24 mouse cellular contexts compared by ENCODE assay signal in the genomic region with DNA sequence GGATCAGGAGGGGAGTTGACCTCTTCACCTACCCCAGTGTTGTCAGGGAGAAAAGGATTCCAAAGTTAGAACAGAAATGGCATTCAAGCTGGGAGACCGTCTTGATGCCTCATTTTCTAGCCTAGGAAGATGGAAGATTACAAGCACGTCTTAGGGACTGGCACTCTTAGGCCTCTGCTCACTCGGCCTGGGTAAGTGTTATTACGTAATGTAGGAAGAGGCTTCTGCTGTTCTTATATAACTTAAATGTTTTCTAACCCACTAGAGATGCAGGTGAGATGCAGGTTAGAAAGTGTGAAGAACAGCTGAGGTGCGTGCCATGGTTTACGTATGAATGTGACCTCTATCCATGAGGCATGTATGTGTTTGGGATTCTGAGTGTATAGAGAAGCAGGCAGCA. TPM values are rescaled to one million over a fixed set of nuclear protein-coding genes. Genes with fewer than 3 reads are reported as not detected.
A peak's percentile ranks its signal among the peaks of the same experiment; 100 is the strongest.
DNase-seq lines count a peak whose midpoint lies in the region; ATAC-seq and TF ChIP-seq lines count a peak whose summit lies in the region.
"Had no signal": no experiment of that assay in that cellular context is flagged by ENCODE, and none has a peak within 500 bp of the region (broad histone marks: within the 10 kb centered on the region; RNA-seq: fewer than 3 reads in every experiment).

No protein-coding gene starts in this region.

- peaks cover 30% of the 10 kb centered on the region for H3K36me3 ChIP-seq in lung, postnatal 0 days (ENCODE audit: insufficient read depth, low read length)

- no peak overlapping the region for H3K4me3 ChIP-seq in lung, postnatal 0 days (ENCODE audit: low read depth, low read length)
- H3K4me3 ChIP-seq: embryonic facial prominence, embryonic 10.5 days; embryonic facial prominence, embryonic 12.5 days; forebrain, embryonic 13.5 days; forebrain, embryonic 15.5 days had no signal

- no peaks in the 10 kb centered on the region for H3K9me3 ChIP-seq in lung, postnatal 0 days (ENCODE audit: low read length)
- H3K9me3 ChIP-seq: embryonic facial prominence, embryonic 10.5 days; embryonic facial prominence, embryonic 12.5 days; forebrain, embryonic 13.5 days; forebrain, embryonic 15.5 days; G1E had no signal

- DNase-seq in heart, adult 11 months = peak; percentile 49
- DNase-seq in heart, postnatal 25 days (ENCODE audit: low spot score) = no peak
- DNase-seq in lung, postnatal 0 days (ENCODE audit: low spot score) = peak; percentile 60
- no peak for DNase-seq in lung, postnatal 14 days
- DNase-seq in lung, postnatal 36 days = peak; percentile 61
- DNase-seq in lung, postnatal 4 days = no peak
- DNase-seq: adrenal gland, adult 8-10 months; adrenal gland, postnatal 14 days; adrenal gland, postnatal 36 days; B cell, adult 2 months; cerebellum, adult 11-12 months; cerebellum, adult 2 months; cerebellum, adult 9-10 months; cerebellum, postnatal 10 days; cerebellum, postnatal 25 days had no signal

- H3K4me1 ChIP-seq in lung, postnatal 0 days (ENCODE audit: insufficient read depth, low read depth, low read length) = no peaks in the 10 kb centered on the region
- H3K4me1 ChIP-seq: embryonic facial prominence, embryonic 10.5 days; embryonic facial prominence, embryonic 12.5 days; forebrain, embryonic 13.5 days; forebrain, embryonic 15.5 days had no signal

- no peak overlapping the region for H3K27ac ChIP-seq in lung, postnatal 0 days (ENCODE audit: low read length)
- H3K27ac ChIP-seq: embryonic facial prominence, embryonic 10.5 days; embryonic facial prominence, embryonic 12.5 days; forebrain, embryonic 13.5 days; forebrain, embryonic 15.5 days had no signal

- intact Hi-C loops in heart, postnatal 25 days (cut with DNase I) = no loop called here

- peak; percentile 46; the same call in 1 of the 2 replicates for ATAC-seq in lung, postnatal 0 days
- ATAC-seq: activated CD4-positive, CD25-positive, alpha-beta regulatory T cell, adult 4 months; CD4-positive, CD25-positive, alpha-beta regulatory T cell, adult 4 months; forebrain, embryonic 13.5 days; forebrain, embryonic 15.5 days; Patski had no signal

- H3K9ac ChIP-seq in lung, postnatal 0 days (replicated peaks; ENCODE audit: low read depth) = no peak overlapping the region
- H3K9ac ChIP-seq: embryonic facial prominence, embryonic 12.5 days; forebrain, embryonic 13.5 days; forebrain, embryonic 15.5 days had no signal

- no peak overlapping the region for H3K4me2 ChIP-seq in lung, postnatal 0 days (replicated peaks; ENCODE audit: low read depth, low read length)
- H3K4me2 ChIP-seq: embryonic facial prominence, embryonic 12.5 days; forebrain, embryonic 13.5 days; forebrain, embryonic 15.5 days had no signal

- H3K27me3 ChIP-seq in lung, postnatal 0 days (replicated peaks; ENCODE audit: insufficient read depth, low read length) = no peaks in the 10 kb centered on the region
- H3K27me3 ChIP-seq: CH12.LX; embryonic facial prominence, embryonic 12.5 days; forebrain, embryonic 13.5 days; forebrain, embryonic 15.5 days; Patski had no signal

- TF ChIP-seq EP300 in lung, postnatal 0 days (IDR thresholded peaks at IDR 0.05) = no peak

- WGBS in lung, postnatal 0 days = 63% methylated on average over 6 of the region's 6 CpGs

- no peak for TF ChIP-seq CTCF in lung, postnatal 0 days (IDR thresholded peaks at IDR 0.05)

RNA-seq across cellular contexts. Expression of gene Eif2ak4, which starts 39.9 kb away (rescaled TPM):
- total RNA-seq in heart, postnatal 25 days (2021) = 1 to 10 TPM; 5.6 to 6.4 TPM
- polyA plus RNA-seq in lung, postnatal 0 days (2015; fragmentation: Nextera tagmentation; extraction: Ambion mirVana) = 5.2 and 6.2 TPM in 2 replicates

RNA-seq across cellular contexts. Expression of gene Srp14, which starts 51.2 kb away (rescaled TPM):
- total RNA-seq in heart, postnatal 25 days (2021) = 100 to 1,000 TPM; 107 to 116 TPM
- polyA plus RNA-seq in lung, postnatal 0 days (2015; fragmentation: Nextera tagmentation; extraction: Ambion mirVana) = 275 and 277 TPM in 2 replicates

RNA-seq across cellular contexts. Expression of gene Gpr176, which starts 55.1 kb away (rescaled TPM):
- total RNA-seq in heart, postnatal 25 days (2021) = under 1 TPM; 0.10 to 0.11 TPM
- 0.18 and 0.26 TPM in 2 replicates for polyA plus RNA-seq in lung, postnatal 0 days (2015; fragmentation: Nextera tagmentation; extraction: Ambion mirVana)
- total RNA-seq: CH12.LX had no signal
- polyA plus RNA-seq: G1E had no signal

Comparison
In these comparisons a context has a peak if more than half of its experiments do, and no peak if none do; other contexts are left out.
1. DNase-seq: peak in heart, adult 11 months (single experiment), lung, postnatal 0 days (single experiment) and lung, postnatal 36 days (single experiment); none in heart, postnatal 25 days (single experiment), lung, postnatal 14 days (single experiment) and lung, postnatal 4 days (0 of 2).